Mouse (Mus musculus) bone marrow, adult 2 months (tissue): ENCODE results near the gene Iqcd. TPM values are rescaled to one million over a fixed set of nuclear protein-coding genes. Genes with fewer than 3 reads are reported as not detected.

Experiments
- H3K27ac ChIP-seq: fragments of 200-500 bp; 2 replicates; pipeline ENCODE4 v1.5.1; 2012; ENCODE audit warnings: low read depth, mild to moderate bottlenecking, control low read depth, inconsistent platforms, low read length; ENCODE audit not compliant: control insufficient read depth, poor library complexity, insufficient read depth
- H3K4me1 ChIP-seq: fragments of 200-500 bp; 2 replicates; pipeline ENCODE4 v1.6.1; 2011; ENCODE audit warnings: low read length; ENCODE audit not compliant: control insufficient read depth, insufficient read depth
- H3K4me3 ChIP-seq: fragments of 200-500 bp; replicated peaks from 2 replicates; pipeline ENCODE3; 2011; ENCODE audit warnings: mild to moderate bottlenecking, low read depth, low read length, control low read depth; ENCODE audit not compliant: control insufficient read depth
- CTCF ChIP-seq: fragments of 200-500 bp; IDR thresholded peaks from 2 replicates; pipeline ENCODE4 v1.5.1; 2011; ENCODE audit warnings: low read length, control low read depth; ENCODE audit not compliant: control insufficient read depth, insufficient read depth
- POLR2A ChIP-seq: fragments of 200-500 bp; IDR thresholded peaks from 2 replicates; pipeline ENCODE4 v1.6.1; 2011; ENCODE audit warnings: low read depth, mild to moderate bottlenecking, control low read depth, low read length, borderline replicate concordance; ENCODE audit not compliant: control insufficient read depth
- WGBS: fragments of 180-500 bp; shearing (Covaris S2); methylation state at CpG from one replicate; pipeline ENCODE4 v1.1.7; 2018; 5-methylcytosine and 5-hydroxymethylcytosine counted together
- polyA plus RNA-seq: library from polyadenylated mRNA; stranded (reverse); fragments of >200 nt; gene quantifications from 2 replicates; pipeline ENCODE4 v1.2.4, GENCODE M21; 2011; ENCODE audit warnings: low replicate concordance; ENCODE audit not compliant: missing spikeins, insufficient read depth, insufficient read length

Iqcd gene
- polyA plus RNA-seq, 1 experiment, result 7.2 TPM

DNA sequence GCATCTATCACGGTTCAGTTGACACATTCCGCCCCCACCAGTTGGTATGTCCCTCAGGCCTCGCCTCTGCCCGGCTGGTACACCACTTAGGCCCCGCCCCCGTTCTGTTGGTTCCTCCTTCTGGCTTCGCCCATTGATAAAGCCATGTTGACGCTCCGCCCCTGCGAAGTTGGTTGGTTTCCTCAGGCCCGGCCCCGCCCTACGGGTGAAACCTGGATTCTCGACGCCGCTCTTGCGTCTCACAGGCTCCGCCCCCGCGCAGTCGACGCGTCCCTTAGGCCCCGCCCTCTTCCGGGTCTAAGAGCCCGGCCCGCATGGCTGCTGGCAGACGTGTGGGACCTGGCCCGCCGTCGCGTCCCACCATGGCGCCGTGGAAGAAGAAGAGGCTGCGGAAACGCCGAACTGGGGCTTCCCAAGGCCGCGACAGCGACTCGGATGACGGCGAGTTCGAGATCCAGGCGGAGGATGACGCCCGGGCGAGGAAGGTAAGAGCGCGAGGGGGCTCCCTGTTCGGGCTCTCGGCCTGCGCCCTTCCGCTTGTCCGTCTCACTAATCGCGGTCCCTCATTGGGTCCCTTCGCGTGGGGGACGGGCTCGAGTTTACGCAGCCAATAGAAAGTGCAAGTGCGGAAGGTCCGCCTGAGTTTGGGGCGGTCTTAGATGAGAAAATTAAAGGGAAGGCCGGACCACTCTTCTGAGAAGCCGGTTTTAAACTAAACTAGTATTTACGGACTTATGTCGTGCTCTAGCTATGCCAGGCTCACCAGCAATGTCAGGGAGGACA is 24.2 kb downstream of the Iqcd start:
- Histone ChIP-seq H3K4me1 (peaks cover 3% of the 10 kb centered on the region; the same call in 1 of the 2 replicates), H3K27ac (peak overlapping the region; percentile 90), H3K4me3 (peak overlapping the region; percentile 88)
- peak; percentile 81; the same call in 1 of the 2 replicates for TF ChIP-seq POLR2A
- no peak for TF ChIP-seq CTCF
- under 1% methylated on average over 69 of the region's 69 CpGs for WGBS

DNA sequence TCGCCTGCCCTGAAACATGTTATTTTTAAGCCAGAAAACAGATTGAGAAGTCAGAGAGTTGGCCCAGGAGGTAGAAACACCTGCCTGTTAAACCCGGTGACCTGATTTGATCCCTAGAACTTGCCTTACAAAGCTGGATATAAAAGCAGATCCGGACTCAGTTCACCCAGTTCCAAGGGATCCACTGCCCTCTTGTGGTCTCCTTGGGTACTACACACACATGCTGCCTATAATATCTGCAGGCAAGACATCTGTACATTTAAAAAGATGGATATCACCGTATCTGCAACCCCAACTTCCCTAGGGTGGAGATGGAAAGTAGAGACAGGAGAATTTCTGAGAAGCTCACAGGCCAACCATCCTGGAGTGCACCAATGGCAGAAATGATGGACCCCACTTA is 27.1 kb downstream of the Iqcd start:
- 87% methylated on average over 4 of the region's 4 CpGs for WGBS
- peaks cover 3% of the 10 kb centered on the region; the same call in 1 of the 2 replicates for H3K4me1 ChIP-seq
- no peak overlapping the region for H3K4me3 ChIP-seq
- TF ChIP-seq CTCF (peak; percentile 42; the same call in 1 of the 2 replicates), POLR2A (no peak)
- no peak overlapping the region for H3K27ac ChIP-seq

DNA sequence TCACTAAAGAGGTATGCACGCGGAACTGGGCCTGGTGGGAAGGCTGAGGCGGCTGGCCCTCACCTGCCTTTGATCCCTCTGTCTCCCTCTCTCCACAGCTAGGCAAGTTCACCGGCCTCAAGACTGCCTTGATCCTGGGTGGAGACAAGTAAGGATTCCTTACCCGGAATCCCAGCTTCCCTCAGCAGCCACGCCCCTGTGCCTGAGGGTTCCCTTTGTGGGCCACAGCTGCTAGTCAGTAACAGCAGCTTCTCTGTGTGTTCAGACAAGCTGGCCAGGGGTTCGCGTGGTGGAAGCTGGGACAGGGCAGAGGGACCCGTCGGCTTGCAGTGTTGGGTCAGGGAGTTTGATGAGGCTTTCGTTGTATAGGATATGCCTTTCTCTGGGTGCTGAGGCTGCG is 30.0 kb downstream of the Iqcd start:
- TF ChIP-seq POLR2A, result no peak
- TF ChIP-seq CTCF, result no peak
- 92% methylated on average over 12 of the region's 12 CpGs for whole genome bisulfite sequencing
- peaks cover 1% of the 10 kb centered on the region; the same call in 1 of the 2 replicates for H3K4me1 ChIP-seq
- no peak overlapping the region for H3K4me3 ChIP-seq
- H3K27ac ChIP-seq, result no peak overlapping the region

DNA sequence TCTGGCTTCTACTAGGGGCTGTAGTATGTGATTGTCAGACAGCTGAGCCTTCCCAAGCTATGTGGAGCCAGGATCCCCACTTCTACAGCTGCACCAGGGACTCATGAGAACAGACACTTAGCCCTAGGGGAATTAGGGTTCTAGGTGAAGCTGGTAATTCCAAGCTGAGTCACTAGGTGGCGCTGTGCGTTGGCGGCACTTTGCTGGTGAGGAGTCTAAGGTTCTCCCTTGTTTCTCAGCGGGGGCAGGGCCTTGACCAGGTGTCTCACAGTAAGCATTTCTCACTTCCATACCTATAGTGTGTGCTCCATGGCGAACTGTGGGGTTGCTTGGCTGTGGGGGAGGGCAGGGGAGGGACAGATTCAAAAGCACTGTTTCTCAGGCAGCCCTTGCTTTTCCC is 30.4 kb downstream of the Iqcd start:
- Histone ChIP-seq H3K4me1 (no peaks in the 10 kb centered on the region), H3K4me3 (no peak overlapping the region), H3K27ac (no peak overlapping the region)
- WGBS, result 21% methylated on average over 5 of the region's 5 CpGs
- TF ChIP-seq POLR2A, result no peak
- peak; percentile 97 for TF ChIP-seq CTCF

DNA sequence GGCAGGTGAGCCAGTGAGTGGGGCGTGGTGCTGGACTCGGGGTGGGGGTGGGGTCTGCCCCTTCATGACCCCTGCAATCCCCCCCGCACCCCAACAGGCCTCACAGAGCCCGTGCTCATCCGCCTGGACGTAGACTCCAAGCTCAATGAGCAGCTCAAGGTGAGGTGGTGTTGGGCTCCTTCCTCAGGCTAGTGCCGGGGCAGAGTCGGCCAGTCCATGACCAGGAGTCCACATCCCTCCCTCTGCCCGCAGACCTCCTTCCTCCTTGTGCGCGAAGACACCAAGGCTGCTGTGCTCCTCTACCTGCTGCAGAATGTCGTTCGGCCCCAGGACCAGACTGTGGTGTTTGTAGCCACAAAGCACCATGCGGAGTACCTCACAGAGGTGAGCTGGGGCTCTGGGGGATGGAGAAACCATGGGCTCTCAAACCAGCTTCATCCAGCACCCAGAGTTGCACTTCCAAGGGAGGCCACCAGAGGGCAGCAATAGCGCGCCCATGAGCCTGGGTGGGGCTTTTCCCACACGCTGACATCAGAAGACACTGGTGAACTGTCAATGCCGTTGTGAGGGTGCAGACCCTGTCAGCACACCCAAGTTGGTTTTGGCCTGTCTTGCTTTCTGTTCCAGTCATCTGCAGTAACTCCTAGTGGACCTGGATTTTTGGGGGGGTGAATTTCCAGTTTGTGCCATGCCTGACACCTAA is 31.7 kb downstream of the Iqcd start:
- no peak overlapping the region for H3K4me3 ChIP-seq
- 69% methylated on average over 18 of the region's 18 CpGs for WGBS
- TF ChIP-seq CTCF, result peak; percentile 96
- TF ChIP-seq POLR2A, result 0 out of 2 replicates have a peak, but pooled peaks have one; percentile 29
- peak overlapping the region; percentile 91 for H3K27ac ChIP-seq
- no peaks in the 10 kb centered on the region for H3K4me1 ChIP-seq

DNA sequence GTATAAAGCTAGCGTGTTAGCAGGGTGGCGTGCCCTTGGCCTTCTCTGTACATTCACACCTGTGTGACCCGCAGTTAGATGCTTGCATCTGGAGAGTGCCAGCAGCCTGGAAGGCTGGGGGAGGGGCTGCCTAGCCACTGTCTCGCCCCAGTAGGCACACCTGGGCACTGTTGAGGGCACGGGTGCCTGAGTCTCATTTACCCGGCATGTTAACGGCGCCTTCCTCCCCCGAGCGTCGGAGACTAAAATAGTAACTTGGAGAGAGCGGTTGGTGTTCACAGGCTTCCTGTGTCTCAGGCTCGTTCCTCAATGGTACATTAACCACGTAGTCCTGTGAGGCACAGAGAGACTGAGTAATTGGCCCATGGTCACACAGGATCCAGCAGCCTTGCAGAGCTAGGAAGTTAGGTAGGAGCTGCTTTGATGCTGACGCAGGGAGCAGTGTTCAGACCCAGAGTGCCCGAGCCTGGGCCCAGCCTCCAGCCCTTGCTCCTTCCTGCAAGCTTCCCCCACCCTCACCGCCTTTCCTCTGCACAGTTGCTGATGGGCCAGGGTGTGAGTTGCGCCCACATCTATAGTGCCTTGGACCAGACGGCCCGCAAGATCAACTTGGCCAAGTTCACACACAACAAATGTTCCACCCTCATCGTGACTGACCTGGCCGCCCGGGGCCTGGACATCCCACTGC is 32.4 kb downstream of the Iqcd start:
- Histone ChIP-seq H3K4me3 (peak overlapping the region; percentile 52), H3K4me1 (no peaks in the 10 kb centered on the region), H3K27ac (peak overlapping the region; percentile 91)
- WGBS, result 55% methylated on average over 23 of the region's 23 CpGs
- TF ChIP-seq CTCF (no peak), POLR2A (0 out of 2 replicates have a peak, but pooled peaks have one; percentile 10)

DNA sequence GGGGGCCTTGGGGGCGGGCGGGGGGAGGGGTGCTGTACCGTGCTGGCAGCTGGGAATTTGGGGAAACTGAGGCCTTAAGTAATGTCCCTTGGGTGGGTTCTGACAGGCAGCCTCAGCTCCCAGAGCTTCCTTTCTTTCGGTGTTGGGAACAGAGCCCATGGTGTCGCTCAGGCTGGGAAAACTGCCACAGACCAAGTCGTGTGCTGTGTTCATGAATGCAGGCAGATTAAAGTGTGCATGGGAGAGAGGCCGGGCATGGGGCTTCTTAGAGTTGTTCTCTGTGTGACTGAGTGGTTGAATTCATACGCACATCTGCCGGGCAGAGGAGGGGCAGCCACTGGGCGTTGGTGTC is 33.0 kb downstream of the Iqcd start:
- Histone ChIP-seq H3K4me1 (no peaks in the 10 kb centered on the region), H3K4me3 (peak overlapping the region; percentile 29), H3K27ac (peak overlapping the region; percentile 91)
- TF ChIP-seq CTCF (no peak), POLR2A (no peak)
- WGBS, result 84% methylated on average over 10 of the region's 10 CpGs
